Mouse (Mus musculus) lung, postnatal 0 days (tissue): Measurements from ENCODE around the gene Cyb5r2.

ENCODE experiments used
- CTCF ChIP-seq: IDR thresholded peaks from 2 replicates; pipeline ENCODE4 v1.5.1; 2016; ENCODE audit warnings: antibody characterized with exemption, mild to moderate bottlenecking
- EP300 ChIP-seq: IDR thresholded peaks from 2 replicates; pipeline ENCODE4 v1.6.1; 2016; ENCODE audit warnings: antibody characterized with exemption, mild to moderate bottlenecking, control low read depth

GRCm38 (mm10) chr7:107714067-107714466 lies 43.8 kb downstream of the Cyb5r2 start:
- TF ChIP-seq CTCF = no peak
- no peak for TF ChIP-seq EP300
